Mouse (Mus musculus): ENCODE results near the gene Abhd17c.

DNA sequence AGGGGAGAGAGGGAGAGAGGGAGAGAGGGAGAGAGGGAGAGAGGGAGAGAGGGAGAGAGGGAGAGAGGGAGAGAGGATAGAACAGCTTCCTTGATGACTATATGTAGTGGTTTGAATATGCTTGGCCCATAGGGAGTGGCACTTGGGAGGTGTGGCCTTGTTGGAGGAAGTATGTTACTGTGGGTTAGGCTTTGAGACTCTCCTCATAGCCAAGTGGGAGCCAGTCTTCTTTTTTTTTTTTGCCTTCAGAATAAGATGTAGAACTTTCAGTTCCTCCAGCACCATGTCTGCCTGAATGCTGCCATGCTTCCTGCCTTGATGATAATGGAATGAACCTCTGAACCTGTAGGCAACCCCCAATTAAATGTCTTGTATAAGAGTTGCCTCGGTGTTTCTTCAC is 49.1 kb downstream of the Abhd17c start:
- TF ChIP-seq POLR2A (IDR thresholded peaks at IDR 0.05; ENCODE audit: low read depth, low read length) = no peak
- TF ChIP-seq CTCF (conservative IDR thresholded peaks at IDR 0.05; ENCODE audit: insufficient read depth, insufficient read length, low read depth, low read length) = no peak
